Mouse (Mus musculus) testis, postnatal 10 days (tissue): ENCODE data around the gene Casz1.

Experiments
- DNase-seq: peaks from one replicate; pipeline ENCODE4 v3.0.0; 2021; ENCODE audit warnings: low spot score

Gene Casz1

DNA sequence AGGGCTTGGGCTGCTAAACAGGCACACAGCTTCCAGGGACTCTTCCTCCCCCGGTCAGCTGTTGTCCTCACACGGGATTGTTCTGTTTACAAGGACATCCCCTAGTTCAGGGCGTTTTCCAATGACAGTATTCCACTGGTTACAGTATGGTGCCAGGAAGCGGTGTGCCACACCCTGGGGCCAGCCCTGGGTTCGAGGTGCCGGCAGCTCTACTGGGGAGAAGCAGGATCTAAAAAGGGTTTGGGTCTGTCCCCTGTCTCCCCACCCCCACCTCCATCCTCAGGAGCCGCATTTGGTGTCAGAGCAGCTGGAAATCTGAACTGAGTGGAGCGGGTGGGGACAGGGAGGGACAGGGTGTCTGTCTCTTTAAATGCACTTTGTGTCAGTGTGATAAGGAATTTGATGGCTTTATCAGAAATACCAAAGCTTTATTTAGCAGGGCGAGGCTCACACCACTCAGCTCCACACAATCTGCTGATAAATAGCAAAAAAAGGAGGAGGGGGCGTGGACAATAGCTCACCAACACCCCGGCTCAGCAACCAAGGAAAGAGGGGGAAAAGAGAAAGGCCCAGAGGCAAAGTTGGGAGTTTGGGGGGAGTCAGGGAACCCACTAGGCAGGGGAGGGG lies 74.9 kb downstream of the Casz1 start:
- DNase-seq, result peak; percentile 45

DNA sequence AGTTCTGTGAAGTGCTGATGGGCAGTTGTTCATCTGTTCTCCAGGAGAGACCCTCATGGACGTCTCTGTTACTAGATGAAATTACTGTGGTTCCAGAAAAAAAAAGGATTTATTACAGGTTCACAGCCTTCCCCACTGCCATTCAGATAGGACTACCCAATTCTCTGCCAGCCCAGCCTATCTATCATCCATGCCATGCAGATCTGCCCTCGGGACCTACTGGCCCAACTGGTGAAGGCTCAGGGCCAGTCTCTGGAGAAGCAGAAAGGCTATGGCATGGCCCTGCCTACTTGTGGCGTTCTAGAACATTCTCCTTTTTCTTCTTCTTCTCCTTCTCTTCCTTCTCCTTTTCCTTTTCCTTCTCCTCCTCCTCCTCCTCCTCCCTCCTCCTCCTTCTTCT lies 75.4 kb downstream of the Casz1 start:
- no peak for DNase-seq

DNA sequence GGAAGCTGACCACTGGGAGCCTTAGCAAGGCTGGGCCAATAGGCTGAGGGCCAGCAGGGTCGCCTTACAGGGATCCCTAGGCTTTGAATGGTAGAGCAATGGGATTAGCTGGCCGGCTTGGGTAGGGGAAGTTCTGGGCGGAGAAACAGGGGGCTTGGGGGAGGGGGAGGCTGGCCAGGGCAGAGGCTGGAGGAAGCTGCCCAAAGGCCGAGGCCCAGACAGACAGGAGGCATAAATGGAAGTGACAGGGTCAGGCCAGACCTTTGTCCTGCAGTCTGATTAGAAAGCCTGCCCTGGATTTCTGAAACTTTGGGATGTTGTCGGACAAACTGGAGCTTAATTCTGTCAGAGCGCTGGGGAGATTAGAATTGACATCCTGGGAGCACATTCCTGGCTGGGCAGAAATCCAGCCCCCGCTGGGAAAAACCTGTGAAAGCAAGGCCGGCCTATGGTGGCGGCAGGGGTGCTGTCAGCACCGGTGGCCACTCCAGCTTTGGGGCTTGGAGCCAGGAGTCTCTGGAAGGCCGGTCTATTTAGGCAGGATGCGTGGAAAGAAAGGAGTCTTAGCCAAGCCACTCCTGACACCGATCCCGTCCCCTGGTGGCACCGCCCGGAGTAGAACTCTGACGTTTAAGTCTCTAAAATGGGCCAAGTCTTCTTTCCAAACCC lies 76.9 kb downstream of the Casz1 start:
- no peak for DNase-seq

DNA sequence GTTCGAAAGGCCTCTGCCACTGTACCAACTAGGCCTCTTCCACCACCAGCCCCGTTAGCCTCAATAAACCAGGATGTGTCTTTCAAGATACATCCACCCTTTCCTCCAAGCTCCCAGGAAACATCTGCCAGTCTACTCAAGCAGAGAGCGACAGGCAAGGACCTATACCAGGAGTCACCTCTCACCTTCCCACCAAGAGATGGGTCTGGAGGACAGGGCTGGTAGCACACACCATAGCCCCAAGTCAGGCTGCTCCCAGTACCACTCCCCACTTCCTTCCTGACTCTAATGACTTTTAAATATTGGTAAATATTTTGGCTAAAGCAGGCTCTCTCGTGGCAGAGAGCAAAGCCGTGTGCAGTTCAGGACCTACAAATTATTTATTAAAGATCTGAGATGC lies 77.6 kb downstream of the Casz1 start:
- no peak for DNase-seq

DNA sequence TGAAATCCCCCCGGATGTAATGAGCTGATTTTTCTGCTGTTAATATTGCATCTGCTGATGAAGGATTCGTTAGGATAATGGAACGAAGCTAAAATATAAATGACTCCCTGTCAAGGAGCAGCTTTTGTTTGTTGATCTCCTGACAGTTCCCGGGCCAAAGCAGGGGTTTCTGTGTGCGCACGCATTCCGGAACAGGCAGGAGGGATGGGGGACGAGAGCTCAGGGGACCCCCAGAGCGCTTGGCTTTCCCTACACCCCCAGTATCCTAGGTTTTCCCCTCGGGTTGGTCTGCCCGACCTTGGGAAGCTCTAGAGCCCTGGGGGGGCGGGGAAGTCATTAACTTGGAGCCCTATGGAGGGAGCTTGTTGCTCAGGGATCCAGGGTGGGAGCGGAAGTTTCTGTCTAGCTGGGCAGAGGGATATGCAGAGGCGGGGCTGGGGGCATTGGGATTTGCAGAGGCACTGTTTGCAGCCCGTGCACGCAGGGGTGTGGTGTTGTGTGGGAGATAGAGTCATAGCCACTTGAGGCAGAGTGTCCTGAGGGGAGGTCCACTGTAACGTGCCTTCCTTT lies 78.2 kb downstream of the Casz1 start:
- no peak for DNase-seq

DNA sequence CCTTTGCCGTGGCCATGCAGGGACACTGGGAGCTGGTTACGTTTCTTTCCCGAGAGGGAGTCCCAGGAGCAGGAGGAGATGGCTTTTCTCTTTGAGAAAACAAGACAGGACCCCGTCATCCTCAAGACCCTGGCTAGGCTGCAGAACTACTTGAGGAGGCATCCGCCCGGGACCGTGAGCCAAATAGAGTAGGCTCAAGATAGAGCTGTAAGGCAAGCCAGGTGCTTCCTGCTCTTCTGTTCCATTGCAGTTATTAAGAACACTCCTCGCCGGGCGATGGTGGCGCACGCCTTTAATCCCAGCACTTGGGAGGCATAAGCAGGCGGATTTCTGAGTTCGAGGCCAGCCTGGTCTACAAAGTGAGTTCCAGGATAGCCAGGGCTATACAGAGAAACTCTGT lies 80.4 kb downstream of the Casz1 start:
- no peak for DNase-seq

DNA sequence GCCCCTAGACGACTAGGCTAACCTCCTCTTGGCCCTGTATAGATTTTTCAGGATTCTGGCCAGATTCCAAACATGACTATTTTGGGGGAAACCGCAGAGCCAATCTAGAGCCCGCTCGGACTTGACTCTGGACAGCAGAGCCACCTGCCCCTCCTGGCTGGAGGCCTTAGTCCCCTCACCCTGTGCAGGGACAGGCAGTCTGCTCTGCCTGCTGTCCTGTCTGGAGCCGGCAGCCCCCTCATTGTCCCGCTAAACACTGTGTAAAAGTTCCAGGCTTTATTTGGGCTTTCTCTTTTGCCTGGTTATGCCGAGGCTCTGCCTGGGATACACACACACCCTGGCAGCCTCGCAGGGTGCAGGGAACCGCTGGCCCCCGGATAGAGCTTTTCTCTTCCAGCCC lies 81.2 kb downstream of the Casz1 start:
- DNase-seq, result no peak

DNA sequence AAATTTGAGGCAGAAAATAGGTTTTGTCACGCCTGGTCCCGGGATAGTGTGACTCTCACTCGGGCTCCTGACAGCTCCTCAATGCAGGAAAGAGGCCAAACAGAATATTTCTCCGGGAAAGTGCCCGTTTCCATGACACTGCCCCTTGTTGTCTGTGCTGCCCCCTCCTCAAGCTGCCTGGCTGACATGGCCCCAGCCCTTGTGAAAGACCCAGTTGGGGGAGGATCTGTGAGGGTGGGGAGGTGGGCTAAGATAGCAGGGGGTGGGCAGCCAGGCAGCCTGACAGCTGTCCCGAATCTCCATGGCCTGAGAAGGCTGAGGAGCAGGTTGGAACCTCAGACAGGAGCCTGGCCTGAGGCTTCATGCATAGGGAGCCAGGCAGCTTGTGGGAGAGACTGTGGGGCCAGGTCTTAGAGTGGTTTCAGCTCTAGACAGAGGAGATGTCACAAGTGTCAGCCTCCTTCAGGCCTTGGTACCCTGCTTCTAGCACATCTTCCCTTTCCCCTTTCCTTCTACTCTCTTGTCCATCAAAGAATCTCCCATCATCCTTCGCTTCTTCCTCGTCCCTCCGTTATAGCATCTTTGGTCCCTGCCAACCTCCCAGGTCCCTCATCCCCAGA lies 81.8 kb downstream of the Casz1 start:
- no peak for DNase-seq

DNA sequence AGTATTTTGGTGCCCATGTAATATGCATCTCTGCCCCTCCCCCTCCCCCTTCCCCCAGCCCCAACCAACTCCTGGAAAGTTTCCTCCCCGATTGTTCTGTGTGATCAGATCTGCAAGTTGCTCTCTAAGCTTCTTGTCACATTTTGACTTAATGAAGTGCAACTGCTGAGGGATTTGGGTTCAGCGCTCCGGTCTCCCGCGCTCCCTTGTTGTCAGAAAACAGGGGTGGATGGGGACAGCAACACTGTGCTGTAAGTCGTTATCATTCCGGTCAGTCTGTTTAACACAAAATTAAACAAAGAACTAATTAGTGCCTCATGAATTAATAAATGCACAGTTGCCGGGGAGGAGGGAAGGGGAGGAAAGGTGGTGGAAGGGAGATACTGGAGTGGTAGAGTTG lies 84.0 kb downstream of the Casz1 start:
- no peak for DNase-seq

DNA sequence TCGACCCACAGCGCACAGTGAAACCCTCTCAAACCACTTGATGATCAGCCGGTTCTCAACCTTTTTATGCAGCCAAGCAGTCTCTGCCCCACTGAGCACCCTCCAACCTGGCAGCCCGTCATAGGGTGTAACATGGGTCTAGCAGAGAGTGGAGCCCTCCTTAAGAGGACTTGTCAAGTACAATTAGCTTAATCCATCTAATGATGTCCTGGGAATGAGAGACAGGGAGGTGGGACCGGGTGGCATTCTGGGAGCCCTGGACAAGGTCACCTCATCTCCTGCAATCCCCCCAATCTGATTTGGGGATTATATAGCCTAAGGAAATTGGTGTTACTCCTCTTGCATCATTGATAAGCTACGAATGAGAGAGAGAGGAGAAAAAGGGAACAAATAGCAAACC lies 84.8 kb downstream of the Casz1 start:
- no peak for DNase-seq

DNA sequence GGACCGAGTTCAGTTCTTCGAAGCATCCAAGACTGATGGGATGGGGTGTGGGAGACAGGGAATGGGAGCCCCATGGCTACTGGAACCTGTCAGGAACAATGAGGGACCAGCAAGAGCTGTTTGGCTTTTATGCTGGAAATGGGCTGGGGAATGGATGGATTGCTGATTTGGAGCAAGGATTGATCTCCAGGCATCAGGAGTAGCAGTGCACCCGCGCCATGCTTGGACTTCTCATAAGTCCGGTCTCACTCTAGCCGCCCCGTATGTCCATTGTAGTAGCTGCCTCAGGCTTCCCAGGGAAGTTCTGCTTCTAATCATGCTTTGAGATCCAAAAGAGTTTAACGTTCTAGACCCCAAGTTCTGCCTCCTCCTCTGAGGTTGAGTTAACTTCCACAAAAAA lies 86.2 kb downstream of the Casz1 start:
- no peak for DNase-seq

DNA sequence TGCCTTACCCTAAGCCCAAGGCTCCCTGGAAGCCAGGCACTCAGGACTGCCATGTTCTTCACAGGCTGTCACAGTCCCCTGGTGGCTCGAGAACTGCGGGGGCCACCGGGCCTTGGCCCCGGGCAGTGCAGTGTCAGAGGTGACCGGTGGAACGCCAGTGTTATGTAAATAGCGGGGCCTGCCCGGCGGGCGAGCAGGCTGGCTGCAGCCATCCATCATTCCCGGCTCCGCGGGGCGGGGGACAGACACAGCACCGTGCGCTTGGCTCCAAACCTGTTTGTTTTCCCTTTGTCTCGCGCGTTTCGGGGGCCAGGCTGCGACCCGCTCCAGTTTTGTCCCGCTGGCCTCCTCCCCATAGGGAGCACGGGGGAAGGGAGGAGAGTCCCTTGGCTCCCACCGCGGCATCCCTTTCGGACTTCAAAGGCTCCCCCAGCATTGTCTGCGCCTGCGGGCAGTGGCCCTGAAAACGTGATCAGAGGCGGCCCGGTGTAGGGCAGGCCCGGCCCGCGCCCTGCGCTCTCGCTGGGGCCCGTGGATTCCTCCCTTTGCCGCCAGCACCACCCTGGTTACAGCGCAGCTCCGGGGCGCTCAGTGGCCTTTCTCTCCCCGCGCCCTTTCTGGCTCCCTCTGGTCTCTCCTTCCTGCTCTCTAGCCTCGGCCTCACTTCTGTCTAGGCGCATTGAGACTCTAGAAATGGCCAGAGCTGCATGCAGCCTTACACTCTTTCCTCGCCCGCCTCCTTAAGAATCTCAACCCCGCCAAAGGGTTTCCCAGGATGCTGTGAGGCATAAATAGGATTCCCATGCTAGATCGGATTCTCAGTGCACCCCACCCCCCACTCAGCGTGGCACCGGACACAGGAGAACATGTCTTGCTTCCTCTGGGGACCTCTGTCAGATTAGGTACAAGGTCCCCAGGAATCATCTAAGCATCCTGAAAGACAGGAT lies 86.9 kb downstream of the Casz1 start:
- no peak for DNase-seq

DNA sequence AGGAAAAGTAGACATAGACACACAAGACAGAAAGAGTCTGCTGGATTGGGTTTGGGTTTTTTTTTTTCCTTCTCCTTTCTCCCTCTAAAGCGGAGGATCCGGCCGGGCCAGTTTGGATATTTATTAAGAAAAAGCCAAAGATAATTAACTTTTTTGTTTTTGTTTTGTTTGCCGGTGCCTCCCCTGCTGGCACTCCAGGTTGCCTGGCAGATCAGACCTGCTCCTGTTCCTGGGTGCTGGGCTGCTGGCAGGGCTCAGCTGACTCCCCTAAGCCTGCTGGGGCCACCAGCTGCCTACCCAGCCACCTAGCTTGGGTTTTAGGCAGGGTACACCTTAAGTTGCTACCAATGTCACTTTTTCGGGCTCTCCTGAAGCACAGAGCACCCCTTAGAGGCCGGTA lies 91.9 kb downstream of the Casz1 start:
- DNase-seq, result no peak

DNA sequence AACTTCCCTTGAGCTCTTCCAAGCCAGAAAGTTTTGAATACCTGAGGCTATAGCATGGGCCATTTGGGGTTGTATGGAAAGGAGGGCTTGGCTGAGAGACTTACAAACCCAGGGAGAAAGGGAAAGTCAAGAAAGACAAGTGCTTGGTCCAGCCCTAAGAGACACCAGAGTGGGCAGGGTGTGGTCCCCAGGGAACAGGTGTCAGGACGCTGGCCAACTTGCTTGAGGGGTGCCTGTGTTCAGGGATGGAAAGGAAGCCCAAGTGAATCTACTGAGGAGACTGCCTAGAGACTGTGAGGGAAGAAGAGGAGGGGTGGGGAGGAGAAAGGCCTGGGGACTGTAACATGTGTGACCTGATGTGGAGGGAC lies 95.7 kb downstream of the Casz1 start:
- no peak for DNase-seq

DNA sequence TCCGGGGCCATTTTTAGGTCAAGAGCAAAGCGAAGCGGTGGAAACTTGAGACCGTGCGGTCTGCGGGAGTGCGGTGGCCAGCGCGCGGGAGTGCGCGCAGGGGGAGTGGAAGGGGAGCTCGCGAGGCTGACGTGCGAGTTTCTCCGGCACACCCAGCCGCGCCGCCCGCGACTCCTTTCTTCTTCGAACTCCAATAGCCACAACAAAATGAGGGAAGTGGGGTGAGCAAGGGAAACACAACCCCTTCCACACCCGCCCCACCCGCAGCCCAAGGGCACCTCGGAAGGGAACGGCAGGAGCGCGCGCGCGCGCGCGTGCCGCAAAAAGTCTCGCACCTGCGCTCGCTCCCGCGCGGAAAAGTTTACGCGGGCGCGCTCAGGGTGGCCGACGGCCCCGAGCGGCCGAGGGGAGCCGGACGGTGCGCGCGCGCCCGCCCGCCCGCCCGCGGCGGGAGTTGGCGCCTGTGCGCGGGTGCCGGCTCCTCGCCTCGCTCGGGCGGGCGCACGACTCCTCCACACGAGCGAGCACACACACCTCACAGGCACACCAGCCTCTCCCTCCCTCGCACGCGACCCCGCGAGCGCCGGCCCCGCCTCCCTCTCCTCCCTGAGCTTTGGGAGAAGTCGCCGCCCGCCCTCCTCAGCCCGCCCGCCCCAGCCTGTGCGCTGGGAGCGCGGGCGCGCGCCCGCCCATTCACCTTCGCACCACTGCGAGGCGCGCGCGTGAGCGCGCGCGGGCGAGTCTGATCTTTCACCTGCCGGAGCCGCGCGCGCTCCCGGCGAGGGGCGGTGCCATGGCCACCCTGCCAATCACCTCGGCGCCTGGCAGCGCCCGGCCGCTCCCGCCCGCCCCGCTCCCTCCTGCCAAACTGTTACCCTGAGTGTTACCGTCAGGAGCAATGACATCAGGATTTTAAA lies 96.3 kb downstream of the Casz1 start:
- peak; percentile 83 for DNase-seq

DNA sequence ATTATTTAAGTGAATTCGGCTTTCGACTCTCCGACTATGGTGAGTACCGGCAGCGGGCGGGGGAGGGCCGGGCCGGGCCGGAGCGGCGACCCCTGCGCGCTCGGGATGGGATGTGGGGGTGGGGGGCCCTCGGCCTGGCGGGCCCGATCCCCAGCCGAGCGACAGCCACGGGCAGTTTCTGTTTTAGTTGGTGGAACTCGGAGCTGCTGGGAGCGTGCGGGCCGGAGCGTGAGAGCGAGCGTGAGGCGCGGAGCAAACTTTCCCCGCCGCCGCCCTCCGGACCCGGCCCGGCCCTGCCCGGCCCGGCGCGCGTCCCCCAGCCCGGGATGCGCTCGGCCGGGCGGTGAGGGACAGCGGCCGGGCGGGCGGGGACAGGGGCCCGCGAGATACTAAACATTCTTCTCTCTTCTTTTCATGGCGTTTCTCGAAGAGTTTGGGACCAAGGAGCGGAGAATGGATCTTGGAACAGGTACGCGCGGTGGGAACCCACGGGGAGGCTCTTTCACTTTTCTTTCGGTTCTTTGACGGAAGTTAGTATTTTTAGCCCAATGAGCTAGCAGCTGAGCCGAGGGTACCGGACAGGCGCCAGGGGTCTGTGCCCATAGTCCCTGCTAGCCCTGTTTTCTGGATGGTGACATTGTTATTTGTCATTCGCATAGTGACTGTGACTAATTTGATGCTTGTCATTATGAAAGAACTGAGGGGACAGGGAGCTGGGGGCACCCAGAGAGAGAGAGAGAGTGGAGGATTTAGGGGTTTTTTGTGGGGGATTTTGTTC lies 97.2 kb downstream of the Casz1 start:
- DNase-seq, result peak; percentile 59

DNA sequence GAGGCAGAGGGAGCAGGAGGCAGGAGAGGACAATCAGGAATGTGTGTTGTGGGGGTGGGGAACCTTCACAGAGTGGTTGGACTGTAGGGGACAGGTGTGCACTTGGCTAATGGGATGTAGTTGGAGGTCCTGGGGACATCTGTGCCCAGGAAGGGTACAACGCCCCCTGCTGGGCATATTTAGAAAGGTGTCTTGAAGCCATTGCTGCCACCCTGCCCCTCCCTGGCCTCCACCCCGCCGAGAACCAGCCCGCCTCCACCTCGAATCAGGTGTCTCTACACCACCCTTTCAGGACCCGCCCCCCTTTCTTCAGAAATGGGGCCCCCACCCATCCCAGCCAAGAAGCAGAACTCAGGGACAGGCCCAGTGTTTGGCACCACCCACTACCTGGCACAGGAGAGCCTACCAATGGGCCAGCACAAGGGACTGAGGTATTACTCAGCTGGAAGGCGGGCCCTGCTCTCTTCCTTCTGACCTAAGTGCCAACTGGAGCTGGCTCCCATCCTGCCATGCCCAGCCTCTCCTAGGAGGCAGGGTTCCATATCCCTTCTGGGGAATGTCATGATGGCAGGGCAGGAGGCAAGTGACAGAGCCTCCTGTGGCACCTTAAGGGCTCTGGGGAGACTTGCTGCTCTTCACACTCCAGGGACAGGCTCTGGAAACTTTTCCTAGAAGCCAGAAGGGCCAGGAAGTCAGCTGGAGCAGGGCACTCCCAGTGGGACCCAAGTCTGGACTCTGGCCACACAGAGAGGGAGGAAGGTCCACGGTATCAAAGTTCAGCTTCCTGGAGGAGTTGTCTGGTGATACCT lies 98.9 kb downstream of the Casz1 start:
- DNase-seq, result peak; percentile 76

DNA sequence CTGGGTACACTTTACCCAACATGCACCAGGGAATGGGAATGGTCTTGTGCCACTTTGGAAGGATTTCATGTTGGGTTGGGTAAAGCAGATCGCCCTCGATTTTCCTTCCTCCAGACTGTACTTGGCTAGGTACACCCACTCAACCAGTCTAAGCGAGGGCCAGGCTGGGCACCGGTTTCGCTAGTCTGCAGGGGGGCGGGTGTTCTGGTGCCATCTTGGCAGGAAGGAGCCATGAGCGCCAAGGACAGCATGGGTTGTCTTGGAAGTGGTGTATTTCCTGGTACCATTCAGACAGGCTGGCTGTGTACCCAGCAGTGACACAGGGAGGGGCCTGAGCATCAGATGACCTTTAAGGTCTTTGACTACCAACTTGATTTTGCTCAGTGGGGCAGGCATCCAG lies 101.1 kb downstream of the Casz1 start:
- no peak for DNase-seq

DNA sequence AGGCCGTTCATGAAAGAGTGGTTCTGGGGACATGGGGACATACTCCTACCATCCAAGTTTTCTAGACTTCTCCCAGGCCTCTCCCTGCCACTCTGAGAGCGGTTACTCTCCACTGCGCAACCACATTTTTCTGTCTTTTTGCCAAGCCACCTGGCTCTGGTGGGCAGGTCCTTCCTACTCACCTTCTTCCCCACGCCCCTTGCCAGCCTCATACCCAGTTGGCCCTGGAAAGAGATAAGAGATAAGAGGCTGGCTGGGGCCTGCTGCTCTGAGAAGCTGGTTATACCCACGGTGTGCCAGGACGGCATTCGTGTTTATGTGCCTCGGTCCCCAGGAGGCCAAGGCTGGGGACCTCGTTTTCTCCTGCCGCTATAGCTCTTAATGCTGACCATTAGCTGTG lies 102.6 kb downstream of the Casz1 start:
- no peak for DNase-seq
